Mouse (Mus musculus) kidney, adult 2 months (tissue): ENCODE results near the gene Cck.

Experiments
- CTCF ChIP-seq: fragments of 200-500 bp; conservative IDR thresholded peaks from 2 replicates; pipeline ENCODE4 v1.5.1; 2011; ENCODE audit warnings: low read depth, mild to moderate bottlenecking, control low read depth, low read length, moderate library complexity, mixed read lengths; ENCODE audit not compliant: insufficient read depth, insufficient read length
- POLR2A ChIP-seq: fragments of 200-500 bp; IDR thresholded peaks from one replicate; pipeline ENCODE4 v1.6.1; 2011; ENCODE audit warnings: low read depth, low read length, control low read depth

DNA sequence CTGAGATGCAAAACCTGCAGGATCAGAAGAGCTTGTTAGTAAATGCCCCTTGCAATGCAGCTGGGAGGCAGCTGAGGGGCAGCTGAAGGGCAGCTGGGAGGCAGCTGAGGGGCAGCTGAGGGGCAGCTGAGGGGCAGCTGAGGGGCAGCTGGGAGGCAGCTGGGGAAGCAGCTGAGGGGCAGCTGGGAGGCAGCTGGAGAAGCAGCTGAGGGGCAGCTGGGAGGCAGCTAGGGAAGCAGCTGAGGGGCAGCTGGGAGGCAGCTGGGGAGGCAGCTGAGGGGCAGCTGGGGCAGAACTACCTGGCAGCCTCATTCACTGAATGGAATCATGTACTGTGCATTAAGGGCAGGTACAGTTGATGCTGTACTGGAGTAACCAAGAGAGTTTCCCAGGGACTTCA lies 46.0 kb upstream of the Cck start:
- TF ChIP-seq CTCF, result no peak
- TF ChIP-seq POLR2A, result no peak
